Mouse (Mus musculus) A20 (cell line): ENCODE measurements around the gene Paqr6.

Source experiments
- DNase-seq: peaks from one replicate; pipeline ENCODE4 v3.0.0-alpha.2; 2011; ENCODE audit warnings: low read depth, low spot score

The Paqr6 gene

DNA sequence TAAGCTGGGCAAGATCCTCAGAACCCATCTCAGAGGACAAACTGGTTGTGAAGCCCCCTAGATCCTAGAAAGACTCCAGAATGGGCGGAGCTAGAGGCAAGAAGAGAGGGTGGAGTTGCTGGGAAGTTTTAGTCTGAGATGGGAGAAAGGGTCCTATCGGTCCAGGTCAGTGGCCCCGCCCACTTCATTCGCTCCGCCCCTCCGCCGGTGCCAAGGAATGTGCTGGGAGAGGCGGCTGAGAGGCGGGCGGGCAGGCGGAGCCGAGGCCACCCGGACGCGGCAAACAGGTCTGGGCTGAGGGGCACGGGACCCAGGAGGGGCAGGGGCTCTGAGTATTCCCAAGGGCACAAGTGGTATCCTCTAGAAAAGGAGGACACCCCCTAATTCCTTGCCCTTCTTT is at the start of gene Paqr6:
Gene Paqr6 (plus strand): TSS at position 248 of the 400 bp plus-strand sequence.
- DNase-seq: no peak

DNA sequence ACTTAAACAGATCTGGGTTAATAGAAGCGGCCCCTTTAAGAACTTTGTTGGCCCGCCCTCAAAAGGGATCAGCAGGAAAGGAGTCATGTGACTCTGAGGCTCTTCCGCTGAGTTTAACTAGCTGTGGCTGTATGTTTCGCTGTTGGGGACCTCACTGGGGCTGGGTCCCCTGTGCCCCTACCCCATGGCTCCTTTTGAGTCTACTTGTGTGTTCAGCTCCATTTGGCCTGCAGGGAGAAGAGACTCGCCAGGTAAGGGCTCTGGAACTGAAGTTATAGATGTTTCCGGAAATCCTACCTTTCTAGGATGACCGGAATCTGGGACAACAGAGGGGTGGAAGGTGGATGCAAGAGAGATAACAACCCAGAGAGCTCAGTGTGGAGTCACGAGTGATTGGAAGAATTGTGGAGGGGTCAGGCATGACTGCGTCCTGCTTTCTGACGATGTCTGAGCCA is 39.4 kb upstream of the Paqr6 start, which contains the start of gene Glmp:
Gene Glmp (plus strand): TSS at position 73 of the 455 bp plus-strand sequence.
- no peak for DNase-seq

DNA sequence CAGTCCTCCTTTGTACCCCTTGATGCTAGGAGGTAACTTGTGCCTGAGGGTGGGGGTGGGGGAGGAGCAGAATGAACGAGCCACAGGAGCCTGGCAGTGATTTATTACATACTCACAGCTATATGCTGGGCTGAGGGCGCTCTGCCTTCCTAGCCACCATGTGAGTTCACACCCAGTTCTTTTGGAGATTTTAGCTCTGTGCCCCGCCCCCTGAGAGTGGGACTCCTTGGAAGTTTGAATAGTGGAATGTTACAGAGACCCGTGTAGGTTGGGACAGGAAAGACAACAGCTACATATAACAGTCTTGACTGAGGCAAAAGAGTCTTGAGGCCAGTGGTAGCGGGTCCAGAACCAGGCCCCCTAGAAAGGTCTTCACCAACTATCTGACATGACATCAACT is 35.4 kb upstream of the Paqr6 start:
- no peak for DNase-seq

DNA sequence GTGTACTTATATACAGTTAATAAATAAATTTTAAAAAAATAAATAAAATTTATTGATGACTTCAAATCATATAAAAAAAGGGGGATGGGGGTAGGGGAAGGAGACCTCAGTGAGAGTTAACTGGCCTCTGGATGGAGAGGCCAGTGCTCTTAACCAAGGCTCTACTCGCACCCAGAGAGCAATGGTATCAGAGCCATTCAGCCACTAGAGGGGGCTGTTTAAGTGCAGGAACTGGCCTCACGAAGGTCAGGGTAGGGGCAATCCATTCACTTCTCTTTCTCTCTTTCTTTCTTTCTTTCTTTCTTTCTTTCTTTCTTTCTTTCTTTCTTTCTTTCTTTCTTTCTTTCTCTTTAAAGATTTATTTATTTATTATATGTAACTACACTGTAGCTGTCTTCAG is 33.1 kb upstream of the Paqr6 start:
- peak; percentile 75 for DNase-seq

DNA sequence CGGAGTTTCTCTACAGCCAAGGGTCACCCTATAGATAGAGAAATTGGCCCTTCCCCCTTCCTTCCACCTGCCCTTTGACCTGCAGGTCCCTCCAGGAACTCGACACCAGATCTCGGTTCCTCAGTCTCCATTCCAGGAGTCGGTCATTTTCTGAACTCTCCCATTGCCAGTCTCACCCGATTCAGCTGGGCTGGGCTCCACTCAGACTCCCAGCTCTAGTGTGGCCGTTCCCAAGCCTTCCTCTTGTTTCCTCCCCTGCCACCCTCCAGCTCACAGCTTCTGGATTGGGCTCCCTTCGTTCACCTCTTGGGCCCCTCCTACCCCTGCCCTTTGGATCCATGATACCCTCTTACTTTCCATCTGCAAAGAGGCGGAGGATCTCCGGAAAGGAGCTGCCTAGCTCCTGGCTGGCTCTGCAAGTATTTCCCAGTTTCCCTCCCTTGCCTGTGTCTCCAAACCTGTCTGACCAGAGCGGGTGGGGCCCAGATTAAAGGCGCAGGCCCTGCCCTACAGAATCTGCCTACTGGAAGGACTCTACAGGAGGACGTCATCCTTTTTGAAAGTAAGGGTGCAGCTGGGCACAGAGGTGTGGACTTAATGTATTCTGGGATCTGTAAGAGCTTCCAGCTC is 30.2 kb upstream of the Paqr6 start:
- DNase-seq: no peak

DNA sequence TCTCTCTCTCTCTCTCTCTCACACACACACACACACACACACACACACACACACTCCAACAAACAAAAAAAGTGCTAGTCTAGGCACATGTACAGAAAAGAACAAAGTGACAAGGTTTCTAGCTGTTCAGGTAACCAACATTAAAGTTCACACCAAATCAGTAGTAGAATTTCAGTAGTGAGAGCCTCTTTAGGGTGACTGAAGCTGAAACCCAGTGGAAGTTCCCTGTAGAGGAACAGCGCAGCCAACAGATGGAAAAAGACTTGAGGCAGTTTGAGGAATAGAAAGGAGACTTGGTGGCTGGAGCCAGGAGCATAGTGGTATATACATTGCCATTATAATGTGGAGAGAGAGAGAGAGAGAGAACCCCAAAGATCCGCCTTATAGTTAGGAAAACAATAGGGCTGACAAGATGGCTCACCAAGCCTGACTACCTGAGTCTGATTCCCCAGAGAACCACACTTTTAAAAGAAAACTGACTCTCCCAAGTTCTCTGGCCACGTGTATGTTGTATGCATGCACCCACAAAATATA is 29.4 kb upstream of the Paqr6 start:
- peak; percentile 65 for DNase-seq

DNA sequence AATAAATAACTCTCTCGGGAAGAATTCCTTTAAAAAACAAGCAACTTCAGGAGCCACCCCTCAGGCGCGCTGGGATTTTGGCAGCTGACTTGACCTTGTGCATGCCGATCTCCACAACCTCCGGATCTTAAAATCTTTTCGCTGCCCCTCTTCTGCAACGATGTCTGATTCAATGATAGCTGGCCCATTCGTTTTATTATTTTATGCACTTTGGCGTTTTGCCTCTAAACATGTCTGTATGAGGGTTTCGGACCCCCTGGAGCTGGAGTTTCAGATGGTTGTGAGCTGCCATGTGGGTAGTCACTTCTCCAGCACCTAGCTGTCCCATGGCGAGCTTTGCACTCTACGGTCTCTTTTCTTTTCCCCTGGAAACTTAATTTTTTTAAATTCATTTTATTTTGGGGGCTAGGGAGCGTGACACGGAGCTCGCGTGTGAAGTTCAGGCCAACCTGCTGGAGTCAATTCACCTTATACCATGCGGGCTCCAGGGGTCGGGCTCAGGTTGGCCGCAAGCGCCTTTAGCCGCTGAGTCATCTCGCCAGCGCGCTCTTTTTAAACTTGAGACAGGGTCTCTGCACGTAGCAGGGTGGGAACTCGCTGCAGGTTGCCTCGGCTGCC is 28.8 kb upstream of the Paqr6 start:
- no peak for DNase-seq

DNA sequence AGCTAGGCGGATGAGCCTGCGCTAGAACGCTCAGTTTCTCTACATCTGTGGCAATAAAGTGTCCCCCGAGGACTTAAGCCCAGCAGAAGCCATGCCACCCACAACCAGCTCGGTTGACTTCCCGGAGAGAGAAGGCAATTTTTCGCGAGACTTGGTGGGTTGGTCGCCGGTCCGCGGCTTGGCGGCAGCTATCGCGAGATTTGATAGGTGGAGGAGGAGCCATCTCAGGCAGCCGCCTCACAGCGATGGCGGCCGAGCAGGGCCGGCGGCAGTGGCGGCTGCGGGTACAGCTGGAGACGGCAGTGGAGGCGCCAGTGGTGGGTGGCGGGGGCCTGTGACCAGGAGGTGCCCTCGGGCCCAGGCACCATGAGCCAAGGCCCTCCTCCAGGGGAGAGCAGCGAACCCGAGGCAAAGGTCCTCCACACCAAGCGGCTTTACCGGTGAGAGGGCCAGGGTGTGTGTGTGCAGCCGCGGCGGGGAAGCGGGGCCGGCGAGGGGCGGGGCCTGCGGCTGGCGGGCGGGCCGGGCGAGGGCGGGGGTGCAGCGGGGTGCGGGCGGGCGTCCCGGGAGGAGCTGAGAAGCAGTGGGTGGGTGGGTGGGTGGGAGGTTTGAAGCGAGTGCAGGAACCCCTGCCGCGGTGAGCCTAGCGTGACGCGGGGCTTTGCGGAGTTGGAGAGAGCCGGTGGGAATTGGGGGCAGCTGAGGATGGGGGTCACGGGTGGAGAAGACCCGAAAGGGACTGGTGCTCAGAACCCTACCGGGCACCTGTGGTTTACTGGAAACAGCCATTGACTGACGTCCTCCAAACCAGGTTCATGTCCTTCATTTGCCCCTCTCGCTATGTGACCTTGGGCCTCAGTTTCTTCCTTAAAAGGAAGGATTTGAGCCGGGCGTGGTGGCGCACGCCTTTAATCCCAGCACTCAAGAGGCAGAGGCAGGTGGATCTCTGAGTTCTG is 28.0 kb upstream of the Paqr6 start, which contains the start of the genes Tmem79 and Smg5:
Gene Tmem79 (minus strand): TSS at position 91 of the 956 bp plus-strand sequence.
Gene Smg5 (plus strand): TSS at position 203 of the 956 bp plus-strand sequence.
- DNase-seq: peak; percentile 99

DNA sequence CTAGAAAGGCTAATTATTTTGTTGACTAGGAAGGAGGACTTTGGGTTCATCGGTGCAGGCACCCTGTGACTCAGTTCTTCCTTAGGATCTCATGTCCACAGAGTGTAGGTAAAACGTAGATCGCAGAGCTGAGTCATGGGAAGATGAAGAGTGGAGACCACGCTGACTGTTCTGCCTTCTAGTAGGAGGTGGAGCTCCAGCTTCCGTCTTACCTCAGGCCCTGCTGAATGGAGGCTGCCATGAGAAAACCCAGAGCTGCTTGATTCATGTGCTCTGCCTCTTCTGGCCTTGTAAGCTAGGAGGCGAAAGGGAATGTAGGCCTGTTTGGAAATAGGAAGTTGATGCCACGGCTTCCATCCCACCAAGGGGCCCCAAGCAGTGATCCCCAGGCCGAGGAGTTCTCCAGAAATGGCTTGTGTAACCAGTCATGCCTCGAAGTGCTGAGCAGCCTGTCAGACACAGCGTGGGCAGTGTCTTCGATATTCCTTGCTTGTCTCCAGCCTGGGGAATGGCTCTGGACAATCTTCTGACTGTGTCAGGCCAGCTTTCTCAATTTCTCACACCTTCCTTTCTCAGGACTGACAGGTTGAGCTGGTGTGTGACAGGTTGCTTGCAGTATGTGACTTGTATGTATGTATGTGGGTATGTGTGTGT is 26.9 kb upstream of the Paqr6 start:
- peak; percentile 39 for DNase-seq

DNA sequence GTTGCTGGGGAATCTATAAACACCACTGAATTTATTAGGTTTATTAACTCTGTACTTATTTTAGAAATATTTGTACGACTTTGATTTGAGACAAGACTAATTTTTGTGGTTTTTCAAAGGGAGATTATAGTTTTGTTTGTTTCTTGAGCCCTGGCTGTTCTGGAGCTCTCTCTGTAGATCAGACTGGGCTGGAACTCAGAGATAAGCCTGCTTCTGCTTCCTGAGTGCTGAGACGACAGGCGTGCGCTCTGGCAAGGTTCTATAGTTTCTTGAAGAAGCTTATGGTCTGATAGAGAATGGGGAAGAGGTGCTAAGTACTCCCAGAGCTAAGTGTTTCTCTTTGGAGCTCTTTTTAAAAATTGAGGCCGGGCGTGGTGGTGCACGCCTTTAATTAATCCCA is 26.1 kb upstream of the Paqr6 start:
- no peak for DNase-seq

DNA sequence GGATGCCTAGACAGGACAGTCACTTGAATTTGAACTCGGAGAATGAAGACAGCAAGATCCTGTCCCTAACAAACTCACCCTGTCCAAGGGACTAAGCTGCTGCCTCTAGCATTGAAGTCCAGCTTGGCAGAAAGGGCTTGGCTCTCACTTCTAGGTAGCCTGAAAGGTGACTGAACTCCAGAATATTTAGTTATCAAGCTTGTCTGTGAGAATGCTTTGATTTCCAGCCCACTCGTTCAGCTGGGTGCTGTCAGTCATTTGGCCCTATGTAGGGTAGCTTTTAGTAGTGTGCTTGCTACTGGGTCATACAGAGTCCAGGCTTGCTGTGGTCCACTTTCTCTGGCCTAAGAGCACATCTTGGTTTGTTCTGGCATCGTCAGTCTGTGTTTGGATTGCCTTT is 25.4 kb upstream of the Paqr6 start:
- DNase-seq: no peak

DNA sequence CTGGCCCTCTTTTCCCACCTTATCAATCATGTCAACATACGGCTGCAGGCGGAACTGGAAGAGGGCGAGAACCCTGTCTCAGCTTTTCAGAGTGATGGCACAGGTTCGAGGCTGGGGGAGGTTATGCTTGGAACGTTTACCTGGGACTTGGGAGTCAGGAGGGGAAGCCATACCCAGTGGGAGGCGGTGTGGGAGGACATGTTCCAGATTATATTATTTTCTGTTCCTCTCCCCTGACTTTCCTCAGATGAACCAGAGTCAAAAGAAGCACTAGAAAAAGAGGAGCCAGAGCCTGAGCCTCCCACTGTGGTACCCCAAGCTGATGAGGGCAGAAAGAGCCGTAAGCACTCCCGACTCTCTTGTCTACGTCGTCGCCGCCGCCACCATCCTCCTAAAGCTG is 13.7 kb upstream of the Paqr6 start:
- no peak for DNase-seq

DNA sequence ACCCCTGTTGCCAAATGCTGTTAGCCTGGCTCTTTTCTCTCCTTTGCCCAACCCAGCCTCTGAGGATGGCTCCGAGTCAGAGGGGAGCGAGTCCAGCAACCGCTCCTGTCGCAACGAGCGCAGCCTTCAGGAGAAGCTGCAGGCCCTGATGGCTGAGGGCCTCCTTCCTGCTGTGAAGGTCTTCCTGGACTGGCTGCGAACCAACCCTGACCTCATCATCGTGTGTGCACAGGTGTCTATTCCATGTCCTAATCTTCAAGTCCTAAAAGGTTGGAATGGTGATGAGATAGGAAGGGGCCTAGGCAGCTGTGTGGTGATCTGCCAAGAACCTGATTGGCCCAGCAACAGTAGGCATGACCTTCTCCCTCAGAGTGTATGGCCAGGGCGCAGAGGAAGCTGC is 11.5 kb upstream of the Paqr6 start:
- DNase-seq: no peak

DNA sequence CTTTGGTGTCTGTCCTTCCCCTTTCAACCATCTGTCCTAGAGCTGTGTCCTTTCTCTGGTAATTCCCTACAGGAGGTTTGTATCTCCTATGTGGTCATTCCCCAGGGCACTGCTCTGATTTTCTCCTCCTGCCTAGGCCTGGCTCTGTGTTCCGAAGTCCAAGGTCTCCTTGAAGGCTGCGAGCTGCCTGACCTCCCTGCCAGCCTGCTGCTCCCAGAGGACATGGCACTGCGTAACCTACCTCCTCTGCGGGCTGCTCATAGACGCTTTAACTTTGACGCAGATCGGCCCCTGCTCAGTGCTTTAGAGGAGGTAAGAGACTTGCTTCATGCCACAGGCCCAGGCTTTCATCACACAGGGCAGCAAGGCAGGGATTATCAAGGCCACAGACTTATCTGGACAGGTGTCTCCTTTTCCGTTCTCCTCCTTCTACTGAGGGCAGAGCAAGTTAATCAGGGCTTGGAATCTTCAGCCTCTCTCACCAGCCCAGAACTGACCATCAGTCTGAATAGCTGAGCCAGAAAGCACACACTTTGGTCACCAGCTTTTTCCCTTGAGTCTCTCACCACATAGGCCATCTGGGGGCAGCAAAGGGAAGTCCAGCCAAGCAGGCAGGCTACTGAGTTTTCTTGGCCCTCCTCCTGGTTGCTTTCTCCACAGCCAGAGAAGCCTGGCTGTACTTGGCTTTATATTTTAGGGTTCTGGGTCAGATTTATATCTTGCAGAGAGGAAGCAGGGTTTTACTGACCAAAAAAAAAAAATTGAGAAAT is 9.8 kb upstream of the Paqr6 start:
- DNase-seq: no peak

DNA sequence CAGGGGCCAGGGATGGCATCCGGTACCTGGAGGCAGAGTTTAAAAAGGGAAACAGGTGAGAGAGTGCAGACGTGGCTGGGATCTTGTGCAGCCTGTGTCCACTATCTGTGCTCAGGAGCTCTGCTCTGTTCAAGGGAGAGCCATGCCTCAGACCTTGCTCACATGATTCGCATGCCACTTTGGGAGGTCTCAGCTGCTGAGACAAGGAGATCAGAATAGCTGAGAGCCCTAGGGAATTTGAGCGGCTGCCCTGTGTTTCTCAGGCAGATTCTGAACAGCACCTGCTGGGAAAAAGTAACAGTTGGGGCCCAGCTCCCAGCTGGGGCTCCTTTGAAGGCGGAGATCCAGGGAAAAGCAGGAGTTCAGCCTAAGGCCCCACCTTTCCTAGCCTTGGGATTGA is 4.8 kb upstream of the Paqr6 start:
- no peak for DNase-seq

DNA sequence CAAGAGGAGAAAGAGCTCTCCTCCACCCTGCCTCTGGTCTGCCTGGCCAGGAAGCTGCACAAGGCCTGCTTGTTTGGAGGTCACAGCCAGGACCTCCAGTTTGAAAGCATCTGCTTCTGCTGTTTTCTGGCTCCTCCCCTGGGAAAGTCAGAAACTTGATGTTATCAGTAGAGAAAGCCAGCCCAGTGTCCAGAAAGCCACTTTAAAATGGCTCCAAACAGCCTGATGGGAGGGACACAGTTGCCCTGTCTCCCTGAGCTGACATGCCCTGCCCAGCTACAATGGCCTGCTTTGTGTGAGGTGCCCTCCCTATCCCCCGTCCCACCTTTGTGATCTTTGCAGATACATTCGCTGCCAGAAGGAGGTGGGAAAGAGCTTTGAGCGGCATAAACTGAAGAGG is 4.4 kb upstream of the Paqr6 start:
- DNase-seq: no peak

DNA sequence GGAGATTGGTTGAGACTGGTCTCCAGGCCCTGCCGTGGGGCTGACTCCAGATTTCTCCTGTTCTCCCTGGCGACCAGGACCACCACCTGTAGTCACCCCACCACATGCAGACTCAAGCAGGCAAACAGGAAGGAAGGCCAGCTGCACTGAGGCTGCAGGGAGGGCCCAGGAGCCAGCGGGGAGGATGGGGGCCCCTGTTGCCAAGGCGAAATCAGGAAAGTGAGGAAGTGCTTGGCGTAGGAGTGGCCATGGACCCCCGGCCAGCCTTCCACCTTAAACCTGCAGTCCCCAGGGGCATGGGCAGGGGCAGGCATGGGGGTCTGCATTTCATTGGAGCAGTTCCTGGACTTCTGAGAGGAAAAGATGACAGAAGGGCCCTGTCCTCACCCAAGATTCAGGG is 3.3 kb upstream of the Paqr6 start:
- DNase-seq: no peak

DNA sequence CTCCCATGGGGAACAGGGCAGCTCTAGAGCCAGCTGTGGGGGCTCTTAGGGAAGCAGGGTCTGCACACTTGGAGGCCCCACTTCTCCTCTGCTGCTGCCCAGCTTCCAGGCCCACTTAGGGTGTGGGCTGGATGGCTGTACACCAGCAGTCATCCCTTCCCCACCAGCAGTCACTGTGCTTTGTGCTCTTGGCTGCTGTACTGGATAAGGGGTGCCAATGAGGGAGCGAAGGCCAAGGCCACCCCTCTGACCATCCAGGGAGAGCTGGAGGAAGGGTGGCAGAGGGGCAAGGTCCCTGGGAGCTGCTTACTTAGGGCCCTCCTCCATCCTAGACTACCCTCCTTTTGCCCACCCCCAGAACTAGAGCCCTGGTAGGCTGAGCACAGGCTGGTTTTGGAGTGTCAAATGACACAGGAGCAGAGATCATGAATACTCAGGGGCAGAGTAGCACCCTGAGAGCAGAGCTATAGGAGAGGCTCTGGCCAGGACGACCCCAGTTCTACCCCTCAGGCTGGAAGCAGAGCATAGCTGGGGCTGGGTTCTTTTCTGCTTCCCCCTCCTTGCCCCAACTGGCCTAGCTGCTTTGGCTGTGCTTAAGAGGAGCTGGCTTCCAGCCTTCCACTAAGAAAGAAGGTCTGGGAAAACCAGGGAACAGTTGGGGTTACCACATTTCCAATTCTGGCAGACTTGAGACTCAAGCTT is 2.6 kb upstream of the Paqr6 start:
- no peak for DNase-seq

DNA sequence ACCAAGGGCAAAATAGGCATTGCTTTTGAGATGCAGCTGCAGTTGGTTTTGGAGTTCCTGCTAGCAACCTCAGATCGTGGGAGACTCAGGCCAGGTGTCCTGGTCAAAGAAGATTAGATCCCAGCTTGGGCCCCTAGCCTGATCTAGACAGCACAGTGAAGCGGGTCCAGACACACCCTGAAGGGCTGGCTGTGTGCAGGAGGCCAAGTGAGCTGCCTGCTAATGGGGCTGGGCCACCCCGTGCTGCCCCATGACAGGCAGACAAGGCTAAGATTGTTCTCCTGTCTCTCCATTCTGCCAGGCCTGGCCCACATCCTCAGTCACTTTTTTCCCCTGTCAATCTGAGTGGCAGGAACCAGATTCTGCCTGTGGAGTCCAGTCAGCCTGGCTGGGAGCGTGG is 684 bp upstream of the Paqr6 start:
- no peak for DNase-seq

DNA sequence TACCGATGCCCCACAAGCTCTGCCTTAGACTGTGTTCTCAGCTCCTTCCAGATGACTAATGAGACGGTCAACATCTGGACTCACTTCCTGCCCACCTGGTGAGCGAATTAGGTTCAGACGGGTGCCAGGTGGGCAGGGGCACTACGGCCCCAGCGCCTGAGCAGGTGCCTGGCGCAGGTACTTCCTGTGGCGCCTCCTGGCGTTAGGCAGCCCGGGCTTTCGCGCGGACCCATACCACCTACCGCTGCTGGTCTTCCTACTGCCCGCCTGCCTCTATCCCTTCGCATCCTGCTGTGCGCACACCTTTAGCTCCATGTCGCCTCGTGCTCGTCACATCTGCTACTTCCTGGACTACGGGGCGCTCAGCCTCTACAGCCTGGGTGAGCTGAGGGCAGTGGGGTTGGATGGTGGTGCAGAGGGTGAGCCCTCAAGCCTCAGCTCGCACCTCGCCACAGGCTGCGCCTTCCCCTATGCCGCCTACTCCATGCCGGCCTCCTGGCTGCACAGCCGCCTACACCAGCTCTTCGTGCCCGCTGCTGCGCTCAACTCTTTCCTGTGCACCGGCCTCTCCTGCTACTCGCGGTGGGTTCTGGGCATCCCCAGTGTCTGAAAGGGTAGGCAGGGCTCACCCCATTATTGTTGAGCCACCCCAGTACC is 1.4 kb downstream of the Paqr6 start:
- no peak for DNase-seq
